8 mouse cellular contexts compared by ENCODE assay signal in genomic region chr6:112946021-112946811, GRCm38 (mm10). TPM values are rescaled to one million over a fixed set of nuclear protein-coding genes. Genes with fewer than 3 reads are reported as not detected.
DNase-seq lines count a peak whose midpoint lies in the region; ATAC-seq and TF ChIP-seq lines count a peak whose summit lies in the region.

No protein-coding gene starts in this region.

- TF ChIP-seq POLR2A in limb, embryonic 14.5 days (IDR thresholded peaks at IDR 0.05; ENCODE audit: borderline replicate concordance, extremely low read depth, insufficient read depth, insufficient read length), result no peak

- H3K27ac ChIP-seq in heart, embryonic 12.5 days (ENCODE audit: poor library complexity, severe bottlenecking), result no peak overlapping the region
- peak overlapping the region; percentile 81; the same call in 1 of the 2 replicates for H3K27ac ChIP-seq in limb, embryonic 14.5 days (replicated peaks; ENCODE audit: low read depth, low read length)
- peak overlapping the region; percentile 70 for H3K27ac ChIP-seq in stomach, embryonic 14.5 days (ENCODE audit: low read length)

- H3K4me1 ChIP-seq in heart, embryonic 12.5 days (replicated peaks), result peaks cover 20% of the 10 kb centered on the region
- peaks cover 23% of the 10 kb centered on the region for H3K4me1 ChIP-seq in limb, embryonic 14.5 days (ENCODE audit: control insufficient read depth, insufficient read depth, low read length)
- peaks cover 11% of the 10 kb centered on the region; the same call in 1 of the 2 replicates for H3K4me1 ChIP-seq in stomach, embryonic 14.5 days (ENCODE audit: control insufficient read depth, insufficient read depth, low read length)

- no peaks in the 10 kb centered on the region for H3K9me3 ChIP-seq in heart, embryonic 12.5 days (replicated peaks)
- H3K9me3 ChIP-seq in limb, embryonic 14.5 days (ENCODE audit: control insufficient read depth, low read length), result no peaks in the 10 kb centered on the region
- H3K9me3 ChIP-seq in stomach, embryonic 14.5 days (ENCODE audit: control insufficient read depth, low read depth, low read length), result no peaks in the 10 kb centered on the region

- peaks cover 8% of the 10 kb centered on the region for H3K27me3 ChIP-seq in heart, embryonic 12.5 days (replicated peaks)
- H3K27me3 ChIP-seq in limb, embryonic 14.5 days (ENCODE audit: control insufficient read depth, insufficient read depth, low read length), result no peaks in the 10 kb centered on the region
- no peaks in the 10 kb centered on the region for H3K27me3 ChIP-seq in stomach, embryonic 14.5 days (ENCODE audit: control insufficient read depth, insufficient read depth, low read length)

- peak overlapping the region; percentile 56 for H3K4me3 ChIP-seq in heart, embryonic 12.5 days
- peak overlapping the region; percentile 71 for H3K4me3 ChIP-seq in limb, embryonic 14.5 days (replicated peaks; ENCODE audit: low read length)
- H3K4me3 ChIP-seq in stomach, embryonic 14.5 days (ENCODE audit: low read depth, low read length), result peak overlapping the region; percentile 69

- 17% methylated on average over 12 of the region's 12 CpGs for WGBS in heart, embryonic 12.5 days
- WGBS in limb, embryonic 14.5 days, result 10% methylated on average over 12 of the region's 12 CpGs
- WGBS in stomach, embryonic 14.5 days, result 13% methylated on average over 12 of the region's 12 CpGs

- H3K36me3 ChIP-seq in heart, embryonic 12.5 days, result no peaks in the 10 kb centered on the region
- H3K36me3 ChIP-seq in limb, embryonic 14.5 days (ENCODE audit: control insufficient read depth, insufficient read depth, low read length), result no peaks in the 10 kb centered on the region
- H3K36me3 ChIP-seq in stomach, embryonic 14.5 days (ENCODE audit: control insufficient read depth, insufficient read depth, low read length), result no peaks in the 10 kb centered on the region

- peak overlapping the region; percentile 84 for H3K4me2 ChIP-seq in heart, embryonic 12.5 days
- peak overlapping the region; percentile 51 for H3K4me2 ChIP-seq in limb, embryonic 14.5 days (replicated peaks; ENCODE audit: low read depth, low read length, severe bottlenecking)
- peak overlapping the region; percentile 75 for H3K4me2 ChIP-seq in stomach, embryonic 14.5 days (replicated peaks; ENCODE audit: low read depth, low read length)

- peak overlapping the region; percentile 69 for H3K9ac ChIP-seq in heart, embryonic 12.5 days
- peak overlapping the region; percentile 70 for H3K9ac ChIP-seq in limb, embryonic 14.5 days (ENCODE audit: low read depth, low read length, severe bottlenecking)
- peak overlapping the region; percentile 57 for H3K9ac ChIP-seq in stomach, embryonic 14.5 days (replicated peaks; ENCODE audit: low read depth, low read length)

- peak; percentile 39 to 47 for DNase-seq in frontal cortex, postnatal 36 days (ENCODE audit: low spot score in 2 of 2)
- DNase-seq in frontal cortex, adult 2 months (ENCODE audit: extremely low spot score in 1 of 2, low spot score in 1 of 2), result no peak
- peak; percentile 22 for DNase-seq in urinary bladder, postnatal 25 days (ENCODE audit: low spot score)
- no peak for DNase-seq in urinary bladder, postnatal 10 days (ENCODE audit: low spot score)
- DNase-seq in limb, embryonic 14.5 days (ENCODE audit: low spot score), result no peak
- no peak for DNase-seq in left cerebral cortex, postnatal 14 days (ENCODE audit: low spot score in 2 of 2)

- ATAC-seq in heart, embryonic 12.5 days (ENCODE audit: insufficient number of reproducible peaks, low FRiP score), result no peak
- no peak for ATAC-seq in limb, embryonic 14.5 days (ENCODE audit: low FRiP score, low read depth)
- peak; percentile 2; the same call in 1 of the 2 replicates for ATAC-seq in stomach, embryonic 14.5 days (ENCODE audit: insufficient number of reproducible peaks, insufficient read depth, low FRiP score, low read depth)

- intact Hi-C loops in left cerebral cortex, postnatal 14 days (cut with DNase I), result loop anchor here (5.0 kb wide), 3 partner anchors 56 to 124 kb away; no protein-coding TSS in a partner anchor

RNA-seq across cellular contexts. Expression of gene Srgap3, which starts 0.8 kb away (rescaled TPM):
- polyA plus RNA-seq in frontal cortex, adult 2 months (2012; rRNA removed), result 123 and 124 TPM in 2 replicates
- polyA plus RNA-seq in heart, embryonic 12.5 days (2016; fragmentation: Nextera tagmentation; extraction: Ambion mirVana), result 0.63 and 1.2 TPM in 2 replicates
- polyA plus RNA-seq in limb, embryonic 14.5 days (2012; rRNA removed), result 14.3 and 15.9 TPM in 2 replicates
- polyA plus RNA-seq in limb, embryonic 14.5 days (2014; fragmentation: Nextera tagmentation; extraction: Ambion mirVana), result 8.4 and 8.9 TPM in 2 replicates
- 13.3 and 15.3 TPM in 2 replicates for polyA plus RNA-seq in stomach, embryonic 14.5 days (2014; fragmentation: Nextera tagmentation; extraction: Ambion mirVana)
- 100 to 1,000 TPM; 212 to 222 TPM for total RNA-seq in left cerebral cortex, postnatal 14 days (2021)

Comparison
In these comparisons a context has a peak if more than half of its experiments do, and no peak if none do; other contexts are left out.
1. DNase-seq: peak in frontal cortex, postnatal 36 days (2 of 2) and urinary bladder, postnatal 25 days (single experiment); none in frontal cortex, adult 2 months (0 of 2), urinary bladder, postnatal 10 days (single experiment), limb, embryonic 14.5 days (single experiment) and left cerebral cortex, postnatal 14 days (0 of 2).
2. Peak in every context shown above with its lines, with median percentiles within 50 percentile points of each other: H3K4me2 ChIP-seq, H3K4me3 ChIP-seq and H3K9ac ChIP-seq.